8 mouse cellular contexts compared by ENCODE assay signal in genomic region chr1:144406387-144407383, GRCm38 (mm10).
DNase-seq lines count a peak whose midpoint lies in the region; ATAC-seq lines count a peak whose summit lies in the region.

No protein-coding gene starts in this region.

- 30% methylated on average over 14 of the region's 15 CpGs for WGBS in liver, embryonic 12.5 days (ENCODE audit: insufficient replicate concordance)
- 39% methylated on average over 15 of the region's 15 CpGs for WGBS in kidney, embryonic 14.5 days
- WGBS in limb, embryonic 13.5 days, result 40% methylated on average over 15 of the region's 15 CpGs

- no peak for ATAC-seq in liver, embryonic 12.5 days
- peak; percentile 84; the same call in 1 of the 2 replicates for ATAC-seq in kidney, embryonic 14.5 days (ENCODE audit: low FRiP score, low TSS enrichment)
- ATAC-seq in limb, embryonic 13.5 days (ENCODE audit: low FRiP score, low read depth), result peak; percentile 51; the same call in 1 of the 2 replicates
- ATAC-seq in monocyte, adult 5-6 weeks (replicated peaks; ENCODE audit: insufficient number of reproducible peaks, low FRiP score, low TSS enrichment, poor library complexity, severe bottlenecking), result peak; percentile 78

- no peaks in the 10 kb centered on the region for H3K4me1 ChIP-seq in liver, embryonic 12.5 days
- no peaks in the 10 kb centered on the region for H3K4me1 ChIP-seq in kidney, embryonic 14.5 days (ENCODE audit: control insufficient read depth, insufficient read depth, low read length)
- no peaks in the 10 kb centered on the region for H3K4me1 ChIP-seq in limb, embryonic 13.5 days

- H3K36me3 ChIP-seq in liver, embryonic 12.5 days, result no peaks in the 10 kb centered on the region
- no peaks in the 10 kb centered on the region for H3K36me3 ChIP-seq in kidney, embryonic 14.5 days (ENCODE audit: control insufficient read depth, insufficient read depth, low read length)
- H3K36me3 ChIP-seq in limb, embryonic 13.5 days, result no peaks in the 10 kb centered on the region

- DNase-seq in liver, result peak; percentile 66
- peak; percentile 94 for DNase-seq in embryo, embryonic 10 days (ENCODE audit: low spot score)
- peak; percentile 41 for DNase-seq in gastrocnemius, postnatal 25 days
- peak; percentile 19 to 27 for DNase-seq in spleen, postnatal 36 days (ENCODE audit: low spot score in 2 of 2)

- no peak overlapping the region for H3K9ac ChIP-seq in liver, embryonic 12.5 days
- no peak overlapping the region for H3K9ac ChIP-seq in kidney, embryonic 14.5 days (ENCODE audit: low read depth, low read length)
- no peak overlapping the region for H3K9ac ChIP-seq in limb, embryonic 13.5 days

- H3K27me3 ChIP-seq in liver, embryonic 12.5 days (replicated peaks), result no peaks in the 10 kb centered on the region
- no peaks in the 10 kb centered on the region for H3K27me3 ChIP-seq in kidney, embryonic 14.5 days (ENCODE audit: control insufficient read depth, insufficient read depth, low read length)
- H3K27me3 ChIP-seq in limb, embryonic 13.5 days, result no peaks in the 10 kb centered on the region

- H3K4me2 ChIP-seq in liver, embryonic 12.5 days, result no peak overlapping the region
- no peak overlapping the region for H3K4me2 ChIP-seq in kidney, embryonic 14.5 days (replicated peaks; ENCODE audit: low read depth, low read length)
- H3K4me2 ChIP-seq in limb, embryonic 13.5 days (replicated peaks), result no peak overlapping the region

- no peaks in the 10 kb centered on the region for H3K9me3 ChIP-seq in liver, embryonic 12.5 days (replicated peaks)
- H3K9me3 ChIP-seq in kidney, embryonic 14.5 days (ENCODE audit: control insufficient read depth, low read length), result no peaks in the 10 kb centered on the region
- H3K9me3 ChIP-seq in limb, embryonic 13.5 days, result no peaks in the 10 kb centered on the region

- no peak overlapping the region for H3K4me3 ChIP-seq in liver, embryonic 12.5 days
- H3K4me3 ChIP-seq in kidney, embryonic 14.5 days (ENCODE audit: low read length), result no peak overlapping the region
- no peak overlapping the region for H3K4me3 ChIP-seq in limb, embryonic 13.5 days

- no peak overlapping the region for H3K27ac ChIP-seq in liver, embryonic 12.5 days
- H3K27ac ChIP-seq in kidney, embryonic 14.5 days (ENCODE audit: low read depth, low read length), result no peak overlapping the region
- H3K27ac ChIP-seq in limb, embryonic 13.5 days, result no peak overlapping the region

Comparison
In these comparisons a context has a peak if more than half of its experiments do, and no peak if none do; other contexts are left out.
1. DNase-seq: peak in every context shown above with its lines; median percentile 94 in embryo, embryonic 10 days; 66 in liver; 41 in gastrocnemius, postnatal 25 days; 23 in spleen, postnatal 36 days.